Mouse (Mus musculus) cerebellum, adult (tissue): Measurements from ENCODE around the gene Ccdc47.
"Not testable (repeated sequence)": the region's sequence is repeated elsewhere in the genome, so short reads cannot be mapped to it uniquely, and the experiment has no call there.

Experiments
- ATAC-seq: cut with Nextera tagmentation; 2 replicates; pipeline ENCODE4 v1.9.2; 2017; ENCODE audit warnings: mild to moderate bottlenecking, moderate library complexity, mixed read lengths; ENCODE audit not compliant: insufficient number of reproducible peaks, low FRiP score, low TSS enrichment

Ccdc47 gene

DNA sequence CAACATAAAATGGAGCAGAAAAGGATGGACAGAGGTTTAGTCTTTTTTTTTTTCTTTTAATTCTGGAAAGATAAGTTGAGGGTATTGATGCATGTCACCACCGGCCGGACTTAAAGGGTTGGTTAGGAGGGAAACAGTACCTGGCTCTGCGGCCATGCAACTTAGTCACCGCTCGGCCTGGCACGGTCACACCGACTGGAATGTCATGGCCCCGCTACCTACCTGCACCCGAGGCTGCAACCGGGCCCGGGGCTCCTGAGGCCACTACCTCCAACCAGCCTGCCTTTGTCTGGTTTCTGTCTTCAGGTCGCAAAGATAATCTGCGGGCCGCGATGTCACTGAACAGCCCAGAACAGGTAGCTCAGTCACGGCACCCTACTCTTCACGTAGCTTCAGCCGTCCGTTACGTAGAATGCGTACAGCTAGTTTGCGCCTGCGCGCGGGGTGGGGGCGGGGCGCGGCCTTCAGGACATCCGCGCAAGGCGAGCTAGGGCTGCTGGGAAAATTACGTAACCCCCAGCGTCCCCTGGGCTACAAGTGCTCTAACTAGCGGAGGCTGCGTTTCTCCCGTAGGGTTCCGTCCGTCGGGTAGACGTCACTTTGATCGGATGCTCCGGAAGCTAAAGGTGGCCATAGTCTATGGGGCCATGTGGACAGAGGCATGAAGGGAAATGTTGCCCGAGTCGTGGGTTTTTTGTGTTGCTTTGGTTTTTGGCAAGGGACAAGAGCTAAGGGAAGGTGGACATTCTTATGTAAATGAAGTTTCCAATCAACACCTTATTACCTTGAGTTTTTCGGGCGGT lies at the start of gene Ccdc47:
TSS of gene Ccdc47 (minus strand) at position 418 of the 803 bp plus-strand sequence.
- ATAC-seq = peak; percentile 96

- no peak for ATAC-seq
Observed at GRCm38 (mm10) chr11:106265570-106265969, 49.4 kb upstream of the Ccdc47 start.

DNA sequence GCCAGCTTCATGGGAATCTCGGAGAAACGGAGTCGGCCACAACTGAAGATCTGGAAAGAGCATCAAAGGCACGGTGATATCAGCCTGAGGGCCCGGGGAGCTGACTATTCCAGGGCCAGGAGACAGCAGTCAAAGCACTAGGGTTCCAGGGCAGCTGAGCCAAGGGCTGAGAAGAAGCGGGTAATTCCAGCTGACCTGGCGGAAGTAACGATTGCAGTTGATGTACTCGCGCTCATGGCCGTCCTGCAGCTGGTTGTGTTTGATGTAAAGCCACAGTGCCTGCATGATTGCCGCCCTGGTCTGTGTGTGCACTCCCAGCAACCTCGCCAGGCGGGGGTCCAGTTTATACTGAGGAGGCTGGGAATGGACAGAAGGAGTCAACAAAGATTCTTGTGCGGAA lies 48.8 kb upstream of the Ccdc47 start:
- no peak for ATAC-seq

DNA sequence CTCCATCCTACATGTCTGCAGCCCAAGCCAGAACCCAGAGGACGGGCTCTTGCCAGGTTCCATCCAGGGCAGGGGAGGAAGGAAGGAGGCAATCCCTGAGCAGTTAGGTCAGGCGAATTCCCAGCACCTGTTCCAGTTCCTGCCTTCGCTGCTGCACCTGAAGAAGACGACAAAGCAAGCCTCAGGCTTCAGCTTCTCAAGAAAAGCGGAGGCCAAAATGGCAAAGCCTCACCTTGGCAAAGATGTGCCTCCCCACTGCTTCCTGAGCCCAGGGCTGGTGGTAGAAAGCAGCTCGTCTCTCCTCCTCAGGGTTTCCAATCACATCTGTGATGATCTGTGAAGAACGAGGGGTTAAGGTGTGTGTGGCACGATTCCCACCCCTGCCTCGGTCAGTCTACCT lies 47.8 kb upstream of the Ccdc47 start:
- ATAC-seq = no peak

- ATAC-seq = no peak
Observed at GRCm38 (mm10) chr11:106260826-106261450, 44.8 kb upstream of the Ccdc47 start.

DNA sequence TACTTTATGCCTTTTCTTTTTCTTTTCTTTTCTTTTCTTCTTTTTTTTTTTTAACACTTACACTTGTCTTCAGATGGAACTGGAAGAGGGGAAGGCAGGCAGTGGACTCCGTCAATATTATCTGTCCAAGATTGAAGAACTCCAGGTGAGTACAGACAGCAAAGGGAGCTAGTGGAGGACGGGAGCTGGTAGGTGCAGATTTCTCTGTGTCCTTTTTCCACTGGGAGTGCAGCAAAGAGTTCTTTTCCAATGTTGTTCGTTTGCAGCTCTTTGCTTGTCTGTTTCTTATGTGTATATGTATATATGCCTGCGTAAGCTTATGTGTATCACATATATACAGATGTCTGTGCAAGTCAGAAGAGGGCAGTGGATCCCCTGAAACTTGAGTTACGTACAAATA lies 40.6 kb upstream of the Ccdc47 start:
- ATAC-seq = no peak

GRCm38 (mm10) chr11:106255685-106256451 lies 39.7 kb upstream of the Ccdc47 start, which contains the start of the genes Ftsj3 and Psmc5:
Gene Ftsj3, minus strand, starts transcription at chr11:106256079.
Gene Psmc5, plus strand, starts transcription at chr11:106256154.
- ATAC-seq = peak; percentile 89; the same call in 1 of the 2 replicates

- no peak for ATAC-seq
Observed at GRCm38 (mm10) chr11:106255174-106255573, 39.0 kb upstream of the Ccdc47 start.

DNA sequence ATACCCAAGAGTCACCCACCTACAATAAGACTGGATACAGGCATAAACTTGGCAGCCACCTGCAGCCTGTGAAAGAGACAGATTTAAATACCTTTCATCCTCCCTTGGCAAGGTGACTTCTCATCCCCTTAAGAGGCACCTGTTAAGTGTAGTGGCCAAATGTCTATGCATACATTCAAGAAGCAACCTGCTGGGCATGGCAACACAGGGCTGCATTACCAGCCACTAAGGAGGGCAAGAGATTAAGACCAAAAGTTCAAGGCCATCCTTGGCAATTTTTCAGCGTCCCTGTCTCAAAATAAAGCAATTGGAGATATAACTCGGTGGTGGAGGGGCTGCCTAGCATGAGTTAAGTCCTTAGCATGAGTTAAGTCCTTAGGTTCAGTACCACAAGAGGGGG lies 38.6 kb upstream of the Ccdc47 start:
- ATAC-seq = no peak

- no peak for ATAC-seq
Observed at GRCm38 (mm10) chr11:106249326-106249725, 33.2 kb upstream of the Ccdc47 start.

DNA sequence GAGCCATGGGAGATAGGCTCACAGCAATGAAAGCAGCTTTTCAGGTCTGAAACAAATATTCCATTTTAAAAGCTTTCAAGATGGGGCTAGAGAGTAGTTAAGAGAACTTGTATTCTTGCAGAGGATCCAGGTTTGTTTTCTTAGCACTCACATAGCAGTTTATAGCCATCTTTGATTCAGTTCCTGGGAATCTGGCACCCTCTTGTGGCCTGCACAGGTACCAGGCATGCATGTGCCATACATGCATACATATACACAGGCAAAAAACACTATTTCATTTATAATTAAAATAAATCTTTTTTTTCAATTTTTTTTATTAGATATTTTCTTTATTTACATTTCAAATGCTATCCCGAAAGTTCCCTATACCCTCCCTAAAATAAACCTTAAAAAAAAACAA lies 30.7 kb upstream of the Ccdc47 start:
- no peak for ATAC-seq

DNA sequence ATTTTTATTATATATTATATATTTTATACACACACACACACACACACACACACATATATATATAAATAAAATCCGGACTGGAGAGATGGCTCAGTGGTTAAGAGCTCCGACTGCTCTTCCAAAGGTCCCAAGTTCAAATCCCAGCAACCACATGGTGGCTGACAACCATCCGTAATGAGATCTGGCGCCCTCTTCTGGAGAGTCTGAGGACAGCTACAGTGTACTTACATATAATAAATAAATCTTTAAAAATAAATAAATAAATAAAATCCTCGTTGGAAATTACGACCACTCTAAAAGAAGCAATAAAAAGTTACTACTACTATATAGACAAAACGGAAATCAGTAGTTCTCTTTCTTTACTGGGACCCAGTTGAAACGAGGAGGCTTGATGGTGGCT lies 17.8 kb upstream of the Ccdc47 start:
- not testable (repeated sequence) for ATAC-seq

GRCm38 (mm10) chr11:106220603-106221002 lies 4.5 kb upstream of the Ccdc47 start:
- ATAC-seq = no peak

DNA sequence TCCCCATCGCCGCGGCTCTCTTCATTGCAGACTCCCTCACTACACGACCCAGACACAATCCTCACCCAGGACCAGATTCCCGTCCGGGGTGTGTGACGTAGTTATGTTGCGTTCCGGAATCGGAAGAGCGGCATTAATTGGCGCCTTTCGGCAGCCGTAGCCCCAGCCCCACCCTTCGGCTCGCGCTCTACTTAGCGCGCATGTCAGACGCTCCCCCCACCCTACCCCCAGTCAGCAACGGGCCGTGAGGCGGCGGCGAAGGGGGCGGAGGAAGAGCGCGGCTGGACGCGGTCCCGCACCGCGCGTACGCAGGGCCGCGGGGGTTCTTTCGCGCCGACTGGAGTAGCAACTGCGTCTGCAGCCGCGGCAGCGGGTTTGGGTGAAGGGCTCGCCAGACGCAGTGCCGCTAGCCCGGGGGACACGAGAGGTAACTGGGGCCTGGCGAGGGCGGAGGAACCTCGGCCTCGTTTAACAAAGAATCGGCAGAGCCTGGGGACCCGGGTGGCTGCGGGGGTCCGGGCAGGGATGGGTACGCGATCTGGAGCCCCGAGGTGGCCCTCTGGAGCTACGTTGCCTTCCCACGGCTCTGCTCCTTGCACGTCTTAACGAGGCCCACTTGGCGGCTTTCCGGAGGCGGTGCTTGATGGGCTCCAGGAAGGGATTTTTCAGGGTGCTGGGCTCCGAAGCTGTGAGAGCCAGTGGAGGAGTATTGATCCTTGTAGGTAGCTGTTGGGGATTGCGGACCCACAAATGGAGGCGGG lies 766 bp upstream of the Ccdc47 start, which contains the start of gene Ddx42:
TSS of gene Ddx42 (plus strand) at position 197 of the 761 bp plus-strand sequence.
- ATAC-seq = peak; percentile 85

DNA sequence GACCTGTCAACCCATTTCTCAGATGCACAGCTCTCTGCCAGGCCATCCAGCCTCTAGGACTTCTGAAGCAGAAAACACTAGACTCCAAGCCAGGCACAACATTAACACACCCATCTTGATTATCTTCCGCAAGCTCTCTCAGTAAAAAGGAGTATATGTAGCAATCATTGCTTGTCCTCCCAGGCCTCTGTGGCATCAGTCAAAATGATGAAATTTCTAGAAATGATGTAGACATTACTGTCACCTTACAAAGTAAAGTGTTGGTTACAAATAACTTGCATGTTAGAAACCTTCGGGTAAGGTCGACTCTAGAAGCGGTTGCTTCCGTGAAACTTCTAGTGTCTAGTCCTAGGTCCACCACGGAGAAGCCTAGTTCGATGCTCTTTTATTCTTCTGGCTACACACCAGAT lies 689 bp downstream of the Ccdc47 start:
- ATAC-seq = no peak

GRCm38 (mm10) chr11:106214856-106215255 lies 1.3 kb downstream of the Ccdc47 start:
- no peak for ATAC-seq

DNA sequence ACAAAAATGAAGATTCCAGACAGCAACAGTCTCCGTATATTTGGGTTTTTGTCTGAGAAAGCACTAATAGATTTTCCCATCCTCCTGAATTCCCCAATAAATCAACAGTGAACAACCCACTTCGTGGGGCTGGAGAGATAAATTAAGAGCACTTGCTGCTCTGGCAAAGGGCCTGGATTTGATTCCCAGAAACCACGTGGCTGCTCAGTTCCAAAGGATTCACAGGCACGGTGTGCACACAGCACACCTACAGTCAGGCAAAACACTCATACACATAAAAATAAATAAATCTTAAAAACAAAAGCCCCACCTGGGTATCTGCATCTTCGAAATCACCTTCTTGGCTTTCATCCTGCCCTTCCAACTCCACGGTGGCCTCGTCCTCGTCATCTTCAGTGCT lies 3.4 kb downstream of the Ccdc47 start:
- ATAC-seq = no peak

GRCm38 (mm10) chr11:106202123-106202465 lies 14.1 kb downstream of the Ccdc47 start, which contains the start of gene Strada:
Gene Strada, minus strand, starts transcription at chr11:106202168.
- no peak for ATAC-seq

- no peak for ATAC-seq
Observed at GRCm38 (mm10) chr11:106201337-106202122, 14.6 kb downstream of the Ccdc47 start.
